Mouse (Mus musculus): ENCODE data around the gene 9530003J23Rik. TPM values are rescaled to one million over a fixed set of nuclear protein-coding genes. Genes with fewer than 3 reads are reported as not detected.
"Not testable (repeated sequence)": the region's sequence is repeated elsewhere in the genome, so short reads cannot be mapped to it uniquely, and the experiment has no call there.

Gene 9530003J23Rik
- polyA plus RNA-seq, 1 experiment from 2014 or later: not detected

DNA sequence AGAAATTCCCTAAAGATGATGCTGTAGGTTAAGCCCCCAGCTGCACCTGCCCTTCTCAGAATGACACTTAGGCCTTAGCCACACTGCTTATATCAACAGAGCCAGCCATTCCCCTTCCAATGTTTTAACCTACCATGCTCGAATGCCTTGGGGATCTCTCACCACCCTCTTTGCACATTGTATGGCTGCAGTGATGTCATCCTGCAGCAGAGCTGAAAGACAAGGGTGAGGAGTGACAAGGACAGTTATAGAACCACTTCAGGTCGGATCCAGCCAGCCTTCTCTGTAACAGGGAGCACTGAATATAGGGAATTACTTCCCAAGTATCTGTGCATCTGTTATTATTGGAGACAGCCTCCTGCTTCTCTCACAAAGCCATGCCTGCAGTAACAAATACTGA lies 40.0 kb upstream of the 9530003J23Rik start:
- H3K36me3 ChIP-seq; H3K4me2 ChIP-seq (replicated peaks); H3K9me3 ChIP-seq; H3K4me3 ChIP-seq; H3K27me3 ChIP-seq; H3K27ac ChIP-seq; H3K4me1 ChIP-seq; ATAC-seq (ENCODE audit: low FRiP score, low read depth); H3K9ac ChIP-seq: not testable (repeated sequence)
- 71% methylated on average over 2 of the region's 2 CpGs for WGBS

DNA sequence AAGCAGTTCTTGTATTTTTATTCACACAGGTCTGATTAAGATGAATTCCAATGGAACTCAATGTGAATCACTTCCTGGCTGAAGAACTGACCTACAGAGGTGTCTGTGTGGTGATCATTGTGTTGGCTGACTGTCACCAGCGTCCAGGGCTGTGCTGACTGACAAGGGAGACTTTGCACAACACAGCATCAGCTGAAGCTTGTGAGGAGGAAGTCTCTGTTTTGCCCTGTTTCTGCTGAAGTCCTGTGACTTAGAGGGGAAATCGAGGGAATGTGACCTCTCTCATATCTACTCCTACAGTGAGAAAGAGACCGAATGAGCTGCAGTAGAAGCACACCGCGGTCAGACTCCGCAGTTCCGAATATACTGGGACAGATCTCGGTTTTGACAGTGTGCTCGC lies 39.3 kb upstream of the 9530003J23Rik start:
- WGBS: 87% methylated on average over 9 of the region's 9 CpGs
- H3K36me3 ChIP-seq; H3K9ac ChIP-seq; H3K4me1 ChIP-seq; H3K9me3 ChIP-seq; H3K4me2 ChIP-seq (replicated peaks); H3K4me3 ChIP-seq; H3K27me3 ChIP-seq; H3K27ac ChIP-seq; ATAC-seq (ENCODE audit: low FRiP score, low read depth): not testable (repeated sequence)

DNA sequence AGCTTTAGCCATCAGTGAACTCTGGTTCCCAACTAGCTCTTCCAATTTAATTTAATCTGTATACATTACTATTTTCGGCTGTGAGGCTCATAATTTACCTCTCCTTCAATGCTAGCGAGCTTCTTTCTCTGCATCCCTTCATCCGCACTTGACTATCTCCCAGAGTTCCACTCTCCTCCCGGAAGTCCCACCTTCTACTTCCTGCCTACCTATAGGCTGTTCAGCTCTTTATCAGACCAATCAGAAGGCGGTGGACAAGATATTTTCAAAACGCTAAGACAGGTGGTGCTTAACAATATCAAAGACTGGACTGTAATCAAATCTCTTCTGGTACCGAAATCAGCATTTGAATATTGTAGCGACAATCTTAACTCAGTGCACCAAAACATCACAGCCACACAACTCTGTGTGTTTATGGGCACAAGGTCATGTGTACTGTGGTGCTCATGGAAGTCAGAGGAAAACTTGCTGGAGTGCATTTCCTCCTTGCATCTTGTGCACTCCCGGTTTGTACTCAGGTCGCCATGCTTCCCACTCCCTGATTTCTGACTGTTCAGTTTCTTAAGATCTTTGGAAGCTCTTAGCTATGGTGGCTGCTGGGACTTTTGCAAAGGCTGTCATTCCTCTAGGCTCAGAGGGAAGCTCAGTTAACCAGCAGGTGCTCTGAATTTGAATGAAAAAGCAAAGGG lies 37.3 kb upstream of the 9530003J23Rik start:
- no peaks in the 10 kb centered on the region for H3K9me3 ChIP-seq
- no peak for ATAC-seq (ENCODE audit: low FRiP score, low read depth)

DNA sequence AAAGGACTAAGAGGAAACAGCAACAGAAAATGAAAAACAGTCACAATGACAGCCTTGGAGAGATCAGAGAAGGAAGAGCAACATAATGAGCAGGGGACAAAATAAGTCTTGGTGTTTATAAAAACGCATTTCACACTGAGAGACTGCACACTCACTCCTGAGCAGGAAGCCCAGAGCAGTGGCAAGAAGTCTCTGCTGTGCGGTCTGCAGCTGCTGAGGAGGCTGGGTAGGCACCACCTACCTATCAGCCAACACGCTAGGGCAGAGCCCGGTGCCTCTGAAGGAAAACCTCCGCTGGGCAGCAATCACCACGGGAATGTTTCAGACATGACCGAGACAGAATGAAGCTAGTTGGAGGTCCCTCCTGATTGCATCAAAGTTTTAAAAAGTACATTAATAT lies 36.1 kb upstream of the 9530003J23Rik start:
- 83% methylated on average over 4 of the region's 7 CpGs for WGBS

More for the DNA sequence above, 37.3 kb upstream of the 9530003J23Rik start:
- Histone ChIP-seq H3K4me2 (replicated peaks) (no peak overlapping the region), H3K36me3 (no peaks in the 10 kb centered on the region), H3K4me1 (no peaks in the 10 kb centered on the region), H3K9ac (no peak overlapping the region), H3K27ac (no peak overlapping the region), H3K4me3 (no peak overlapping the region), H3K27me3 (no peaks in the 10 kb centered on the region)
- 84% methylated on average over 10 of the region's 10 CpGs for WGBS

DNA sequence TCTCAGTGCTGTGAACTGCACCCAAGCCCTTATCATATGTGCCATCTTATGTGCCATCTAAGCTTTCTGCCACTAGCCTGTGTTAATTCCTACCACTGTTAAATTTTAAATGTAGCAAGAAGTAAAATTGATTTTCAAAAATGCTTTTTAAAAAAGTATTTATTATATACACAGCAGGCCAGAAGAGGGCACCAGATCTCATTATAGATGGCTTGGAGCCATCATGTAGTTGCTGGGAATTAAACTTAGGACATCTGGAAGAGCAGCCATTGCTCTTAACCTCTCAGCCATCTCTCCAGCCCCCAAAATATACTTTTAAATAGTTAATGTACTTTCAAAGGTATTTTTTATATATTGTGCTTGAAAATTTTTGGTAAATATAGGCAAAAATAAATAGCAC lies 33.5 kb upstream of the 9530003J23Rik start:
- Histone ChIP-seq H3K27ac (no peak overlapping the region), H3K4me1 (no peaks in the 10 kb centered on the region), H3K9ac (no peak overlapping the region), H3K36me3 (no peaks in the 10 kb centered on the region), H3K9me3 (no peaks in the 10 kb centered on the region), H3K4me2 (replicated peaks) (no peak overlapping the region), H3K4me3 (no peak overlapping the region), H3K27me3 (no peaks in the 10 kb centered on the region)
- no peak for ATAC-seq (ENCODE audit: low FRiP score, low read depth)

More for the DNA sequence above, 36.1 kb upstream of the 9530003J23Rik start:
- ATAC-seq (ENCODE audit: low FRiP score, low read depth); H3K9me3 ChIP-seq; H3K9ac ChIP-seq; H3K4me1 ChIP-seq; H3K27me3 ChIP-seq; H3K27ac ChIP-seq; H3K4me3 ChIP-seq; H3K4me2 ChIP-seq (replicated peaks); H3K36me3 ChIP-seq: not testable (repeated sequence)

DNA sequence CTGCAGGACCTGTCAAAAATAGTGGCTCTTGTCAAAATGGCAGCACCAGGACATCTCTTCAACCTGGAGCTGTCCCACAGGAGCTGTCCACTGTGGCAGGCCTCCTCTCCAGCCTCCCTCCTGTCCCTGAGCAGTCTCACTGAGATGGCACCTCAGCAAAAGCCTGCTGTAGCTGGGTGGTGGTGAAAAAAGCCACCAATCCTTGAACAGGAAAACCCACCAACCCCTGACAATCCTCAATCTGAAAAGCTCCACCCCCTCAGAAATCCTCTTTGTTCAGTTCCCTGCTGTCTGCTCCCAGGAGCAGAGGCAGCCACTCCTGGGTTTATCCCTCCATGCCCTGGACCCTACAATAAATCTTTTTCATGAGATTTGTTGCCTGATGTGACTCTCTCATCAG lies 21.4 kb upstream of the 9530003J23Rik start:
- no peak overlapping the region for H3K4me2 ChIP-seq (replicated peaks)
- H3K36me3 ChIP-seq: no peaks in the 10 kb centered on the region
- H3K9me3 ChIP-seq: peaks cover 10% of the 10 kb centered on the region; the same call in 1 of the 2 replicates
- H3K4me3 ChIP-seq: no peak overlapping the region
- no peaks in the 10 kb centered on the region for H3K4me1 ChIP-seq
- no peaks in the 10 kb centered on the region for H3K27me3 ChIP-seq
- H3K9ac ChIP-seq: no peak overlapping the region
- H3K27ac ChIP-seq: no peak overlapping the region
- no peak for ATAC-seq (ENCODE audit: low FRiP score, low read depth)

DNA sequence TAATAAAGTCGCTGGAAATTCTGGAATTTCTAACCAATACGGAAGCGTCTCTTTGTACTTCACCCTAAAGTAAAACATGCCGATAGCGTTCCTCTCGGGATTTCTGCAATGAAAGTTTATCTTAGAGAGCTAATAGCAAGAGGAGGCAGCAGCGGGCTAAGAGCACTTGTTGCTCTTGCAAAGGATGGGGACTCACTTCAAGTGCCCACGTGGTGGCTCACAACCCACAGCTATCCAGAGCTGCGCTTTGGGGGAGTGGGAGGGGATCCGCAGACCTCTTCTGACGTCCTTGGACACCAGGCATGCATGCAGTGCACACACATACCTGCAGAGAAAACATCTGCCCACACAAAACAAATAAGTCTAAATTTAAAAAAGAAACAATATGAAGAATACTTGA lies 2.6 kb downstream of the 9530003J23Rik start:
- ATAC-seq (ENCODE audit: low FRiP score, low read depth): no peak
- WGBS: 33% methylated on average over 11 of the region's 11 CpGs
- Histone ChIP-seq H3K9ac (no peak overlapping the region), H3K27ac (no peak overlapping the region), H3K27me3 (no peaks in the 10 kb centered on the region), H3K4me2 (replicated peaks) (peak overlapping the region; percentile 39), H3K36me3 (no peaks in the 10 kb centered on the region), H3K4me1 (no peaks in the 10 kb centered on the region), H3K9me3 (no peaks in the 10 kb centered on the region), H3K4me3 (peak overlapping the region; percentile 12)

DNA sequence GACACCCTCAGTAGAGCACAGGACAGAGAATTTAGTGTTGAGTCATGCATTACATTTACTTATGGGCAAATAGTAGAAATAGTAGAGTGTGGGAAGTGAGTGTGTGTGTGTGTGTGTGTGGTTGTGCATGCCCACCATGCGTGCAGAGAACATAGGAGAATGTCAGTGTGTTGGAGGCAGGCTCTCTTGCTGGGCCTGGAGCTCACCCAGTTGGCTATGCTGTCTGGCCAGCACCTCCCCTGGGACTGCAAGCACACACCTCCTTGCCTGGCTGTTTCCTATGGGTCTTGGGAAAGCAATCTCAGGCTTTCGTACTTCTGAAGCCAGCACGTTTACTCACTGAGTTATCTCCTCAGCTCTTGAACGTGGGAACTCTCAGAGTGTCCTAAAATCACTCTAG lies 3.7 kb downstream of the 9530003J23Rik start:
- H3K4me3 ChIP-seq: no peak overlapping the region
- no peaks in the 10 kb centered on the region for H3K4me1 ChIP-seq
- H3K4me2 ChIP-seq (replicated peaks): no peak overlapping the region
- H3K9ac ChIP-seq: no peak overlapping the region
- H3K9me3 ChIP-seq: no peaks in the 10 kb centered on the region
- no peaks in the 10 kb centered on the region for H3K36me3 ChIP-seq
- H3K27ac ChIP-seq: no peak overlapping the region
- 62% methylated on average over 4 of the region's 4 CpGs for WGBS
- no peaks in the 10 kb centered on the region for H3K27me3 ChIP-seq
- ATAC-seq (ENCODE audit: low FRiP score, low read depth): no peak

DNA sequence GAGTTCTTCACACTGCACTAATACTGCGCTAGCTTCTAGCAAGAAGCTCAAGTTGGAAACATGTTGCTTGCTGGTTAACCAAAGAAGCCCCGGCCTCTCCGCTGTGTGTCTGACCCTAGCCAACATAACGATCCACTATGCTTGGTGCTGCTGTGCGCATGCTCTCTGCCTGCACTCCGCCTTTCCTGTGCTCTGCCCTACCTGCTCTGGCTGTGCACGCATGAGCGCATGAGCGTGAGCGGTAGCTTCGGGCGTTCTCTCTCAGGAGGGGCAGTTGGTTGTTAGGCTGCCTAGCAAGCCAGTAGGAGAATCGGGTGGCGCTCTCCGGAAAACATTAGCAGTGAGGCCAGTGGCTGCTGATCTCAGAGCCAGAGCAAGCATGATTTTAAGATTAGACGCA lies 8.7 kb downstream of the 9530003J23Rik start:
- no peak for ATAC-seq (ENCODE audit: low FRiP score, low read depth)
- WGBS: 66% methylated on average over 16 of the region's 16 CpGs
- Histone ChIP-seq H3K36me3 (no peaks in the 10 kb centered on the region), H3K9me3 (no peaks in the 10 kb centered on the region), H3K27me3 (no peaks in the 10 kb centered on the region), H3K4me2 (replicated peaks) (peak overlapping the region; percentile 28; the same call in 1 of the 2 replicates), H3K9ac (no peak overlapping the region), H3K4me3 (no peak overlapping the region), H3K27ac (no peak overlapping the region), H3K4me1 (peaks cover 5% of the 10 kb centered on the region)

DNA sequence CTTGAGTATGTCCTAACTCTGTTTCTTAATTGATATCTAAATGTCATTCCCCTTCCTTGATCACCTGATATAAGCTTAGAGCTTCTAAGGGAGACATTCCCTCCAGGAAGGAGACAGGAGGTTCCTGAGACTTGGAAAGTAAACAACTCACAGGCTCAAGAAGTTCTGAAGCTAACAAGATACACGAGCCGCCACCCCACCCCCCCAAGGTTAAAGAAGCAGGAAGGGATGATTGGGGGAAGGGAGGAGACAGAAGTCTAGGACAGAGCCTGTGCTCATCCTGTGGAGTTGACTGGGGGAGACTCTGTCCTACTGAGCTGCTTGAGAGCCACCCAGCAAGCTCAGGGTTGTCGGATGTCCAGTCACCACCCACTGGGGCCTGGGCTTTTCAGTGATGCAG lies 12.5 kb downstream of the 9530003J23Rik start:
- Histone ChIP-seq H3K27me3 (no peaks in the 10 kb centered on the region), H3K9me3 (no peaks in the 10 kb centered on the region), H3K4me1 (peaks cover 21% of the 10 kb centered on the region), H3K36me3 (peaks cover 20% of the 10 kb centered on the region), H3K4me2 (replicated peaks) (no peak overlapping the region), H3K27ac (no peak overlapping the region), H3K4me3 (no peak overlapping the region), H3K9ac (no peak overlapping the region)
- WGBS: 85% methylated on average over 3 of the region's 3 CpGs
- ATAC-seq (ENCODE audit: low FRiP score, low read depth): no peak

DNA sequence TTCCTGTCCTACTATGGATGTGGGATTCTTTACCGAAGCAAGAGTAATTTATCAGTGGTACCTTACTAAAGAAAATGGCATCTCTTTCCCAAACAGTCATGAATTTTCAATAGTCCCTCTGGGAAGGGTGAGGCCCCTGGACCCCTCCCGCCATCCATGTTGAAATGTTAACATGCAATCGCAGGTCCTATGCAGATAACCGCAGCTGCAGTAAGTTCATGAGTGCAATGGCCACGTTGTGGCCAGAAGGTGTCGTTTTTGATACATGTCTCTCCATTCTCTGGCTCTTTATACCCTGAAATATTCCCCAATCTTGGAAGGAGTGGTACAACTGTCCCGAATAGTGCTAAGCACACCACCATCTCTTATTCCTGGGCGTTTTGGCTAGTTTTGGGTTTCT lies 13.4 kb downstream of the 9530003J23Rik start:
- WGBS: 56% methylated on average over 8 of the region's 8 CpGs
- Histone ChIP-seq H3K27ac (no peak overlapping the region), H3K4me3 (peak overlapping the region; percentile 78), H3K36me3 (peaks cover 28% of the 10 kb centered on the region), H3K9me3 (no peaks in the 10 kb centered on the region), H3K4me2 (replicated peaks) (peak overlapping the region; percentile 94), H3K9ac (no peak overlapping the region; the same call in 1 of the 2 replicates), H3K4me1 (peaks cover 21% of the 10 kb centered on the region), H3K27me3 (no peaks in the 10 kb centered on the region)
- ATAC-seq (ENCODE audit: low FRiP score, low read depth): no peak

DNA sequence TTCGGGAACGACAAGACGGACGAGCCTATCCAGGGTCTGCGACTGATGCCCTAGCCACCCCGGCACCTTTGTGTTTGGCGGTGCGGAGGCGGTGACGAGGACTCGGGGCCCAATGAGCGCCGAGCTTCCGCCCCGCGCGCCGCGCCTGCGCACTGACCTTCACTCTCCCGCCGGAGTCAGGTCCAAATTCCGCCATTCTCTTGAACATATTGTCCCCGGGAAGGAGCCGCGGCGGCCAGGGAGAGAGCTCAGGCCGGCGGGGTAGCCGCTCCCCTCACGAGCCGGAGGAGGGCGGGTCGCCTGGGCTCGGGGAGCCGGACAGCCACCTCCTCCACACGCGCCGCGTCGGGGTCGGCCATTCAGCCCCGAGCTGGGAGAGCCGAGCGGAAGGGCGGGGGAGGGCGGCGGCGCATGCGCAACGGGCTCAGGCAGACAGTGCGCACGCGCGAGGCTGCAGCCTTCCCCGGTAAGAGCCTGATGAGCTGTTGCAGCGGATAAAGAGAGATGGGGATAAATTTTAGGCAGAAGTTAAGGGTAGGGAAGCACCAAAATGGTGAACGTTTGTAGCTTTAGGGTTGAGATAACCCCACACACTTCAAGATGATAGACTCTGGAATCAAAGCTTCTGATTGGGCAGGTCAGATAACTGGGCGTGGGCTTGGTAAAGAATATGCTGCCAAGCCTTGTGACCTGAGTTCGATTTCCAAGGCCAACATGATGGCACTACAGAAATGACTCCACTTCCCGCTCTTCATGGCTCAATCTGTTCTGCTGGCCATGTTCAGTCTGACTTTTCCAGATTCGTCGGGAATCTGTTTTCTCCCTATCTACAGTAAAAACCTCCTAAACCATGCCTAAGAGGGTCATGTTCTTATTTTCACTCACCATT lies 14.2 kb downstream of the 9530003J23Rik start, which contains the start of gene Yeats4:
Yeats4 (minus strand) TSS at position 406 of the 889 bp plus-strand sequence.
- no peaks in the 10 kb centered on the region for H3K9me3 ChIP-seq
- H3K27ac ChIP-seq: peak within 1 kb of the TSS; percentile 96
- H3K4me3 ChIP-seq: peak within 1 kb of the TSS; percentile 78
- H3K9ac ChIP-seq: peak within 1 kb of the TSS; percentile 90
- peak within 1 kb of the TSS; percentile 94 for H3K4me2 ChIP-seq (replicated peaks)
- under 1% methylated on average over 63 of the region's 63 CpGs for WGBS
- H3K36me3 ChIP-seq: peaks cover 36% of the 10 kb centered on the region
- ATAC-seq (ENCODE audit: low FRiP score, low read depth): peak; percentile 95
- H3K27me3 ChIP-seq: no peaks in the 10 kb centered on the region
- peaks cover 21% of the 10 kb centered on the region for H3K4me1 ChIP-seq
